Mouse (Mus musculus) megakaryocyte progenitor cell, adult 5-6 weeks (primary cell): ENCODE measurements at regions not wholly inside any gene's neighbourhood (a gene's known extent, or its start where the extent isn't known, plus 50 kb on each side); places are given as distances from the start of the nearest gene placed in this dataset.
A peak's percentile ranks its signal among the peaks of the same experiment; 100 is the strongest.
"Not testable (repeated sequence)": the region's sequence is repeated elsewhere in the genome, so short reads cannot be mapped to it uniquely, and the experiment has no call there.

Source experiments
- ATAC-seq: replicated peaks from 2 replicates; pipeline ENCODE4 v1.8.0; 2016; ENCODE audit warnings: mild to moderate bottlenecking, moderate TSS enrichment, inconsistent platforms; ENCODE audit not compliant: poor library complexity

DNA sequence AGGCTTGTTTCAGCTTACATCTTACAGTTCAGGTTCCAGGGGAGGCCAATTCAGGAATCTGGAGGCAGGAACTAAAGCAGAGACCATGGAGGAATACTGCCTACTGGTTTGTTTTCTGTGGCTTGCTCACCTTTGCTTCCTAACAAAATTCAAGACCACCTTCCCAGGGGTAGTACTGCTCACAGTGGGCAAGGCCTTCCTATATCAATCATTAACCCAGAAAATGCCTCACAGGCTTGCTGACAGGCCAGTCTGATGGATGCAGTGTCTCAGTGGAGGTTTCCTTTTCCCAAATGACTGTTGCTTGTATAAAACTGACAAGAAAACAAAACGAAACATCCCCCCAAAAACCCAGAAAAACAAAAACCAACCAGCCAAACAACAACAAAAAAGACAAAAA lies 95.8 kb upstream of the Klf13 start:
- no peak for ATAC-seq

- no peak for ATAC-seq
These were observed 94.7 kb upstream of the Klf13 start for GRCm38 (mm10) chr7:64033388-64033787.

DNA sequence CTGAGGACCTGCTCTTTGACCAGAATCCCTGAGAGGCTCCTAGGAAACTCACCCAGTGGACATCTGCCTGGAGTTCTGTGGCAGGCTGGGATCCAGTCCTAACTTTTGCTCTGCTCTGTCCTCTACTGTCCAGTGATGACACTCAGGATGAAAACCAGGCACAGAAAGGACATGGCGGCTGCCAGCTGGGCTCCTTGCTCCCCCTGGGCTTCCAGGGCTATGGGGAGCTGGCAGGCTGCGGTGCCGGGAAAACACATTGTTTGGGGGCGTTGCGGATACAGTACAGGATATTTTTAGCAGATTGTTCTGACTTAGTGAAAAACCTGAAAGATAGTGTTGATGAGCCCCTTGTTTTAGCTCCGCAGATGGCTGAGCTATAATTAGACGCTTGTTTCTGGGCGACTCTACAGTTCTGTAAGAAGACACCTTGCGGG lies 94.2 kb upstream of the Klf13 start:
- ATAC-seq, result no peak

- peak; percentile 33; the same call in 1 of the 2 replicates for ATAC-seq
These were observed 91.9 kb upstream of the Klf13 start for GRCm38 (mm10) chr7:64030650-64031049.

GRCm38 (mm10) chr7:64027100-64027499 lies 88.4 kb upstream of the Klf13 start:
- ATAC-seq, result no peak

- ATAC-seq, result peak; percentile 70
These were observed 86.4 kb upstream of the Klf13 start for GRCm38 (mm10) chr7:64025155-64025554.

DNA sequence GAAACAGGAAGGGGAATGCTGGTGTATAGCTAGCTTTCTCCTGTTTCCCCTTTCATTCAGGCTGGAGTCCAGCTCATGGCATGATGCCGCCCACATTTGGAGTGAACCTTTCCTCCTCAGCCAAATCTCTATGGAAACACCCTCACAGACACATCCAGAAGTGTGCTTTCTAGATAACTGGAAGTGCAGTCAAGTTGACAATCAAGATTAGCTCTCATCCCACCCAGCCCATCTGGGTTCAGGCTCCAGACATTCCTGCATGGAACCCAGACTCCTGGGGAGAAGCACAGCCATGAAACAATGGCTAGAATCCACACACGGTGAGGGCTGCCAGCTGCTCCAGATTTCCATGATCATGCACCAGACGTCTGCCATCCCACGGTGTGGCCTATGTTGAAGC lies 85.5 kb upstream of the Klf13 start:
- no peak for ATAC-seq

DNA sequence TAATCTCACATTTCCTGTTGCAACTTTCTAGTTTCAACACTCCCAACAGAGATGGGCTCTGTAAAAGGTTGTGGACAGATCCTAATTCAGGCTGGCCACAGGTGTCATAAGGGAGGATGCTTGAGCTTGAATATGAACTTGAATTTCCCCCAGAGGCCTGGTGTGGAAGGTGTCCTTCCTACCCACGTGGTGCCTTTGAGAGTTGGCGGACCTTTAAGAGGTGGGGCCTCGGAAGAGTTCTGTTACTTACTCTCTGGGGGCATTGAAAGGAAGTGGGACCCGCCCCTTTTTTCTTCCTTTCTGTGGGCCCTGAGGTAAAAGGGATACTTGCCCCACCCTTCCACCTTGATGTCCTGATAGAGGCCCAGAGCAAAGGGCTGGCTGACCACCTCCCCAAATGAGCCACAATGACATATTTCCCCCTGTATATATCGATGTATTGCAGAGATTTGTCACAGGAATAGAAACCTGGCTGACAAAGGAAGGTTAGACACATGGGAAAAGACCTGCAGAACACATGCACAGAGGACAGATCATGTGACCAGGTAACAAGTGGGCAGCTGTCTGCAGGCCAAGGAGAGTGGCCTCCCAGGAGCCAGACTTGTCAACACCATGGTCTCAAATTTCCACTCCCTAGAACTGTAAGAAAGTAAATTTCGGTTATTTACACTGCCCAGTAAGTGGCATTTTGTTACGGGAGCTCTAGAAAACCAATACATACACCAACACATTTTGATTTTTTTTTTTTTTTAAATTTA lies 84.2 kb upstream of the Klf13 start:
- ATAC-seq, result 0 out of 2 replicates have a peak, but pooled peaks have one; percentile 3

DNA sequence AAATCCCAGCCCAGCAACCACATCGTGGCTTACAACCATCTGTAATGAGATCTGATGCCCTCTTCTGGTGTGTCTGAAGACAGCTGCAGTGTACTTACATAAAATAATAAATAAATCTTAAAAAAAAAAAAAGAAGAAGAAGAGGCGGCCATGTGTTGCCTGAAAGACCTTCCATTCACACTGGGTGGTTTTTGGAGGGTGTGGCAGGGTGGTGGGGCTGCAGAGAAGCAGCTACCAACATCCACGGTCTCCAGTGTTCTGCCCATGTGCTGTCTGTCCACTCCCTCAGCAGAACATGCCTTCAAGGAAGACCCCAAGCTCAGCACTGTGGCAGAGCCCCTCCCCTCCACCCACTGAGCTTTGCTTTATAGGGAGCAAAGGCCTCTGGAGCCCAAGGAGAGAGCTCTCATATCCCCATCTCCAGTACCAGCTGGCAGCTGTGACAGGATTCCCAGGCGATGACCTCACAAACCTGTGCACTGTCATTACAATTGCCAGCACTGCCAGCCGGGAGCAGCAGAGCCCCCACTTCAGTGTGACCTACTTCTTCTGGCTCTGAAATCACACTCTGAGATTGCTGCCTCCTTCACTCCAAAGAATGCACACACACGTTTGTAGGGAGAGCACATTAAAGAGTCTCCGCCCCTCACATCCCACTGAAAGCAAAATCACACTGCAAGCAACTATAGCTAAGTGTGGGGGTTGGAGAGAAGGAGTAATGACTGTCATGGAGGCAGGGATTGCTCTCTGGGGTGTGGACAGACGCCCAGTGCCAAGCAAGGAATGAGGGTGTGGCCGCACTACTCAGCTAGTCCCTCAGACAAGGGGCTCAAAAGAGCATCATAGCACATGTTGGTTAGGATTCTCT lies 82.8 kb upstream of the Klf13 start:
- no peak for ATAC-seq

GRCm38 (mm10) chr7:64018107-64018506 lies 79.4 kb upstream of the Klf13 start:
- peak; percentile 42; the same call in 1 of the 2 replicates for ATAC-seq

DNA sequence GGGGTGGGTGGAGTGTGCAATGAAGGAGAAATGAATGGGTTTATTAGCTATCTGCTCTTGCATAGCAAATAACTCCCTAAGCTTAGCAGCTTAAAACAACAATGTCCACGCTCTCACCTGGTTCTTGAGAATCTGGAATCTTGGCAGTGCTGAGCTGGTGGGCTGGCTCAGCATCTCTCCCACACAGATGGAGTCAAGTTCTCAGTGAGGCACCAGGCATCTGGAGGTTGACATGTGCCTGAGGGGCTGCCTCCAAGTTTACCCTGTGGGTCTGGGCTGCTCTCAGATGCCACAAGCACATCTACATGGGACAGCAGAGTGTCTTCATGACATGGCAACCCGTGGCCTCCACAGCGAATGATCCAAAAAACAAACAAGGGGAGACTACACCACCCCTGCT lies 78.2 kb upstream of the Klf13 start:
- no peak for ATAC-seq

DNA sequence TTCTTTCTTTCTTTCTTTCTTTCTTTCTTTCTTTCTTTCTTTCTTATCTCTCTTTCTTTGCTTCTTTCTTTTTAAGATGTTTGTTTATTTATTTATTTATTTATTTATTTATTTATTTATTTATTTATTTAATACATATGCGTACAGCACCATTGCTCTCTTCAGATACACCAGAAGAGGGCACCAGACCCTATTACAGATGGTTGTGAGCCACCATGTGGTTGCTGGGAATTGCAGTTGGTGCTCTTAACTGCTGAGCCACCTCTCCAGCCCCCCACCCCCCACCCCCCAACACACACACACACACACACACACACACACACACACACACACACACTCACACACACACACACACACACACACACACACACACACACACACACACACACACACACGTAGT lies 76.4 kb upstream of the Klf13 start:
- ATAC-seq, result not testable (repeated sequence)

GRCm38 (mm10) chr7:64014227-64014626 lies 75.5 kb upstream of the Klf13 start:
- ATAC-seq, result peak; percentile 23

- ATAC-seq, result no peak
These were observed 74.4 kb upstream of the Klf13 start for GRCm38 (mm10) chr7:64013023-64013547.

DNA sequence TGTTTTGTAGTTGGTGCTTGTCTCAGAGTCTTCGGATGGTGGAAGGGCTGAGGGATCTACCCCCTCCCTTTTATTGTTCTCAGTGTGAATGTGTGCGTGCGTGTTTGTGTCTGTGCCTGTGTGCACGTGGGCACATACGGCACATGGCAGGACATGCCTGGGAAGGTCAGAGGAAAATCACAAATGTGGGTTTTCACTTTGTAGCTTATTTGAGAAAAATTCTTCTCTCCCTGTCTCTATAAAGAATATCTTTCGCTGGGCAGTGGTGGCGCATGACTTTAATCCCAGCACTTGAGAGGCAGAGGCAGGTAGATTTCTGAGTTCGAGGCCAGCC lies 73.5 kb upstream of the Klf13 start:
- no peak for ATAC-seq

- peak; percentile 84 for ATAC-seq
These were observed 73.0 kb upstream of the Klf13 start for GRCm38 (mm10) chr7:64011563-64012267.

DNA sequence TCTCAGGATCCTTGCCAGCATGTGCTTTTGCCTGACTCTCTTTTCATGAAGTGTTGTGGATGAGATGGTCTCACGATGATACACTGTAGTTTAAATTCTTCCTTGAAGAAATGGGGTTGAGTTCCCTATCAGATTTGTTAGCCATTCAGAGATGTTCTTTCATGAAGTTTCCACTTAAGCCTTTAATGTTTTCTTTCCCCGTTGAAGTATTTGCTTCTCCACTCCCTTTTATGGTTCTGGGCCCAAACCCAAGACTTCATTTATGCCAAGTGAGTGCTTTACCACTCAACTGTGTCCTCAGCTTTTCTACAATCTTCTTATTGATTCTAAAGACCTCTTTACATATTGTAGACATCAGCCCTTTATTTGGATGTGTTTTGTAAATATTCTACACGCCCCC lies 71.9 kb upstream of the Klf13 start:
- no peak for ATAC-seq

DNA sequence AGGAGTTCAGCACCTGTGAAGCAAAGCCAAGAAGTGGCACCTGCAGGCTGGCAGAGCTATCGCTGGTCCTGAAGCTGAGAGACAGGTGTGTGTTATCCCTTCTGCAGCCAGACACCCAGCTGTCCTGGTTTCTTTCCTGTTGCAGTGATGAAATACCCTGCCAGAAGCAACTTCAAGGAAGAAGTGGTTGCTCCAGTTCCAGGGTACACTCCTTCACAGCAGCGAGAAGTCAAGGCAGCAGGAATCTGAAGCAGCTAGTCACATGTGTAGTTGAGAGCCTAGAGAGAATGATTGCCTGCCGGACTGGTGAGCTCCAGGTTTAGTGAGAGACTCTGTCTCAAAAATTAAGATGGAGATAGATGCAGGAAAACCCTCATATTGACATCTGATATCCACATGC lies 69.1 kb upstream of the Klf13 start:
- no peak for ATAC-seq

GRCm38 (mm10) chr7:64006935-64007334 lies 68.2 kb upstream of the Klf13 start:
- no peak for ATAC-seq

DNA sequence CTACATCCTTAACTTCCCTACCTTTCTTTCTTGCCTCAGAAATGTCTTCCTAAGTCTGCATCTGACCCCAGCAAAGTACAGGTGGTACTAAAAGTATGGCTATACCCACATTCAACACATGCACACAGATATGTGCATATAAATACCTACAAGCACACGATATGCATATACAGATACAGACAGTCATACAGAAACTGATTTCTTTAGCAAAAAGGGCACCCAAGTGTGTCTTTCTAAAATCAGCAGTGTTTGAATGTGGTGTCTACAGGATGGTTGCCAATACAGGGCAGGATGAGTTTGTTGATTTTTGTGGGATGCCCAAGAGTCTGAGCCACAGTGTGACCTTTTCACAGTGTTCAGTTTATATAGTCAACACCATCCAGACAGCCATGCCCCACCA lies 67.0 kb upstream of the Klf13 start:
- ATAC-seq, result no peak

- ATAC-seq, result no peak
These were observed 65.2 kb upstream of the Klf13 start for GRCm38 (mm10) chr7:64003904-64004303.
